Mouse (Mus musculus) small intestine, adult 2 months (tissue): ENCODE measurements around the gene BC030499. TPM values are rescaled to one million over a fixed set of nuclear protein-coding genes. Genes with fewer than 3 reads are reported as not detected.
"Not testable (repeated sequence)": the region's sequence is repeated elsewhere in the genome, so short reads cannot be mapped to it uniquely, and the experiment has no call there.

Experiments
- H3K27ac ChIP-seq: fragments of 200-500 bp; 2 replicates; pipeline ENCODE4 v1.5.1; 2012; ENCODE audit warnings: low read depth, low read length, control low read depth, inconsistent platforms; ENCODE audit not compliant: insufficient read depth
- H3K27me3 ChIP-seq: fragments of 200-500 bp; 2 replicates; pipeline ENCODE4 v1.6.1; 2012; ENCODE audit warnings: mild to moderate bottlenecking, moderate library complexity, low read length, inconsistent platforms; ENCODE audit not compliant: control insufficient read depth, insufficient read depth
- H3K36me3 ChIP-seq: fragments of 200-500 bp; 2 replicates; pipeline ENCODE4 v1.6.1; 2012; ENCODE audit warnings: mild to moderate bottlenecking, low read length, control low read depth, inconsistent platforms; ENCODE audit not compliant: control insufficient read depth, insufficient read depth
- H3K4me1 ChIP-seq: fragments of 200-500 bp; 2 replicates; pipeline ENCODE4 v1.6.1; 2012; ENCODE audit warnings: low read length, inconsistent platforms, mixed read lengths; ENCODE audit not compliant: control insufficient read depth, insufficient read depth, insufficient read length
- H3K4me3 ChIP-seq: fragments of 200-500 bp; 2 replicates; pipeline ENCODE4 v1.5.1; 2012; ENCODE audit warnings: low read depth, mild to moderate bottlenecking, control low read depth, inconsistent platforms, low read length, moderate library complexity
- CTCF ChIP-seq: fragments of 200-500 bp; IDR thresholded peaks from 2 replicates; pipeline ENCODE4 v1.5.1; 2012; ENCODE audit warnings: low read depth, mild to moderate bottlenecking, control low read depth, inconsistent platforms, low read length, moderate library complexity, mixed read lengths; ENCODE audit not compliant: insufficient replicate concordance, insufficient read length; ENCODE audit errors: extremely low read depth
- POLR2A ChIP-seq: fragments of 200-500 bp; IDR thresholded peaks from 2 replicates; pipeline ENCODE4 v1.6.1; 2012; ENCODE audit warnings: low read depth, mild to moderate bottlenecking, control low read depth, inconsistent platforms, low read length, moderate library complexity
- WGBS: fragments of 180-500 bp; shearing (Covaris S2); methylation state at CpG from one replicate; pipeline ENCODE4 v1.1.7; 2018; 5-methylcytosine and 5-hydroxymethylcytosine counted together
- polyA plus RNA-seq: library from polyadenylated mRNA; depleted of rRNA; stranded (reverse); fragments of >200 nt; gene quantifications from 2 replicates; pipeline ENCODE4 v1.2.3, GENCODE M21; 2012

BC030499 gene
- polyA plus RNA-seq, 1 experiment: 0.14 TPM

GRCm38 (mm10) chr11:78276169-78276568, 14.5 kb upstream of the BC030499 start:
- WGBS: 96% methylated on average over 4 of the region's 4 CpGs
- H3K4me3 ChIP-seq, H3K27me3 ChIP-seq, H3K4me1 ChIP-seq, H3K27ac ChIP-seq: not testable (repeated sequence)
- peak; percentile 7; the same call in 1 of the 2 replicates for TF ChIP-seq CTCF
- H3K36me3 ChIP-seq: peaks cover 82% of the 10 kb centered on the region

DNA sequence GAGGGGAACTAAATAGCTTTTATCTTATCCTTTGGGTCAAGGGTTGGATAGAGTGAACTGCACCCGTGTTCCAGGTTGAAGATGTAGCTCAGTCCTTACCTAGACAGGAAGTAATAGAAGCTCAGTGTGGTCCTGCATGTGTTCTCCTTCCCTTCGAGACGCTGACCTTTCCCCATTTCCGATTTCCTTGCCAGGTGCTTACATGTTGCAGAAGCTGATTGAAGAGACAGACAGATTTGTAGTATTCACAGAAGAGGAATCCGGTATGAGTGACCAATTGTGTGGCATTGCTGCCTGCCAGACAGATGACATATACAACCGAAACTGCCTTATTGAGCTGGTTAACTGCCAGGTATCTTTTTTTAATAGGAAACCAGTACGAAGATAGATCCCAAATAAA, 11.8 kb upstream of the BC030499 start:
- H3K27ac ChIP-seq: no peak overlapping the region
- H3K36me3 ChIP-seq: peaks cover 77% of the 10 kb centered on the region
- H3K4me3 ChIP-seq: no peak overlapping the region
- TF ChIP-seq CTCF (no peak), POLR2A (no peak)
- WGBS: 62% methylated on average over 7 of the region's 7 CpGs
- no peaks in the 10 kb centered on the region for H3K27me3 ChIP-seq
- H3K4me1 ChIP-seq: no peaks in the 10 kb centered on the region

DNA sequence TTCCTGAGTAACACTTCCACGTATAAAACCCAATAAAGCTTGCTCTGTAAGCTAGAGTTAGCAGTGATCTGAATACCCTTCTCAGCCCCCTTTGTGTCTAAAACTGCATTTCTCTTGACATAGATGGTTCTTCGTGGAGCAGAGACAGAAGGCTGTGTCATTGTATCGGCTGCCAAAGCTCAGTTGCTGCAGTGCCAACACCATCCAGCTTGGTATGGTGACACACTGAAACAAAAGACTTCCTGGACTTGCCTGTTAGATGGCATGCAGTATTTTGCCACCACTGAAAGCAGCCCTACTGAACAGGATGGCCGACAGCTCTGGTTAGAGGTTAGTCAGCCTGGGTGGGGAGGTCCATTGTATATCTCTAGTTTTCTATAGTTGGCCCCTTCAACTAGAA, 11.1 kb upstream of the BC030499 start:
- no peaks in the 10 kb centered on the region for H3K27me3 ChIP-seq
- H3K4me1 ChIP-seq: no peaks in the 10 kb centered on the region
- WGBS: 90% methylated on average over 4 of the region's 4 CpGs
- peaks cover 77% of the 10 kb centered on the region for H3K36me3 ChIP-seq
- H3K4me3 ChIP-seq: no peak overlapping the region
- no peak overlapping the region for H3K27ac ChIP-seq
- TF ChIP-seq CTCF (no peak), POLR2A (no peak)

- peaks cover 61% of the 10 kb centered on the region for H3K36me3 ChIP-seq
- peaks cover 5% of the 10 kb centered on the region; the same call in 1 of the 2 replicates for H3K4me1 ChIP-seq
- peak overlapping the region; percentile 39 for H3K27ac ChIP-seq
- 31% methylated on average over 7 of the region's 7 CpGs for WGBS
- no peak overlapping the region for H3K4me3 ChIP-seq
- TF ChIP-seq POLR2A: no peak
- TF ChIP-seq CTCF: no peak
- no peaks in the 10 kb centered on the region for H3K27me3 ChIP-seq
Measured at GRCm38 (mm10) chr11:78289146-78289763, 1.4 kb upstream of the BC030499 start.

DNA sequence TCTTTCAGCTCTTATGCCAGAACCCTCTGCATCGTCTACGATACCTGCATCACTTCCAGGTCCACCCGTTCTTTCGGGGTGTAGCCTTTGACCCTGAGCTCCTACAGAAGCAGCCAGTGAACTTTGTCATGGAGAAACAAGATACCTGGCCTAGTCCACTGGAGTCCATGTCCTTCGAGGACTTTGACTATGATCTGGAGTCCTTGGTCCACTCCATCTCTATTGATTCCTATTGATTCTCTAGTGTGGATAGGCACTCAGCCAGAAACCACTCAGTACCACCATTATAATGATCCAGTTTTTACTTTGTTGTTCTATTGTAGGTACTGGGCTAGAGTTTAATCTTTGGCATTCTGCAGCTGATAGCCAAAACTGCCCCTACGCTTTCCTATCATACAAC, 3.9 kb downstream of the BC030499 start:
- no peak overlapping the region; the same call in 1 of the 2 replicates for H3K27ac ChIP-seq
- 65% methylated on average over 6 of the region's 6 CpGs for WGBS
- TF ChIP-seq CTCF (no peak), POLR2A (no peak)
- peaks cover 17% of the 10 kb centered on the region for H3K36me3 ChIP-seq
- no peak overlapping the region for H3K4me3 ChIP-seq
- peaks cover 3% of the 10 kb centered on the region; the same call in 1 of the 2 replicates for H3K4me1 ChIP-seq
- no peaks in the 10 kb centered on the region for H3K27me3 ChIP-seq

DNA sequence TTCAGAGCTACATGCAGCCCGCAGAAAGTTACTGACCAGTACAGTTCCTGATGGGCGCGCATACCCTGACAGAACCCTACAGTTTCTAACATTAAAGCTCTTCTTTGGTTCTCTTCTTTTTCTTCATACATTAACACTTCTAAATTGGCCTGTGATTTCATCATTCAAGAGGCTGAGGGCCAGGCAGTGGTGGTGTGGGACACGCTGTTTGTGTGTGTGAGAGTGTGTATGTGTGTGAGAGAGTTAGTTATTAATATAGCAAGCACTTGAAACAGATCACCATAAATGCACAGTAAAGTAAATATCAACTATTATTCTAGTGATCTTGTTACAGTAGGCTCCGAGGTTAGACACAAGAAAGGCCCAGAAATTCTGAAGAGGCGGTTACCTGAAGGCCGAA, 10.3 kb downstream of the BC030499 start:
- Histone ChIP-seq H3K4me3 (peak overlapping the region; percentile 80), H3K27me3 (no peaks in the 10 kb centered on the region), H3K4me1 (peaks cover 2% of the 10 kb centered on the region; the same call in 1 of the 2 replicates), H3K27ac (no peak overlapping the region), H3K36me3 (peaks cover 4% of the 10 kb centered on the region; the same call in 1 of the 2 replicates)
- no peak for TF ChIP-seq CTCF
- TF ChIP-seq POLR2A: no peak
- WGBS: 63% methylated on average over 7 of the region's 7 CpGs

GRCm38 (mm10) chr11:78301357-78302084, 10.9 kb downstream of the BC030499 start, which contains the start of gene Spag5:
Gene Spag5, plus strand, starts transcription at chr11:78301529.
- peaks cover 2% of the 10 kb centered on the region; the same call in 1 of the 2 replicates for H3K4me1 ChIP-seq
- no peaks in the 10 kb centered on the region for H3K27me3 ChIP-seq
- no peak within 1 kb of the TSS for H3K27ac ChIP-seq
- TF ChIP-seq POLR2A: no peak
- TF ChIP-seq CTCF: no peak
- under 1% methylated on average over 49 of the region's 49 CpGs for WGBS
- H3K4me3 ChIP-seq: peak within 1 kb of the TSS; percentile 80
- H3K36me3 ChIP-seq: peaks cover 4% of the 10 kb centered on the region; the same call in 1 of the 2 replicates
